Mouse (Mus musculus) liver, postnatal 0 days (tissue): ENCODE measurements at regions not wholly inside any gene's neighbourhood (a gene's known extent, or its start where the extent isn't known, plus 50 kb on each side); places are given as distances from the start of the nearest gene placed in this dataset.

Experiments used
- ATAC-seq: fragments of 200-750 bp; cut with Nextera tagmentation; 2 replicates; pipeline ENCODE4 v1.8.0; 2017; ENCODE audit warnings: mild to moderate bottlenecking, moderate library complexity
- DNase-seq: peaks from one replicate; pipeline ENCODE4 v3.0.0-alpha.2; 2016
- H3K27ac ChIP-seq: fragments of 300-500 bp; sonication (generic); 2 replicates; pipeline ENCODE4 v1.5.1; 2014; ENCODE audit warnings: antibody characterized with exemption, moderate library complexity, mild to moderate bottlenecking, low read depth
- H3K27me3 ChIP-seq: fragments of 300-500 bp; sonication (generic); 2 replicates; pipeline ENCODE4 v1.6.1; 2014; ENCODE audit warnings: low read length, control low read depth, mixed read lengths; ENCODE audit not compliant: insufficient read depth
- H3K36me3 ChIP-seq: fragments of 300-500 bp; sonication (generic); replicated peaks from 2 replicates; pipeline ENCODE4 v1.6.1; 2014; ENCODE audit warnings: mild to moderate bottlenecking, control low read depth, low read length, moderate library complexity, mixed read lengths; ENCODE audit not compliant: insufficient read depth
- H3K4me1 ChIP-seq: fragments of 300-500 bp; sonication (generic); 2 replicates; pipeline ENCODE4 v1.6.1; 2014; ENCODE audit warnings: antibody characterized with exemption, mild to moderate bottlenecking, control low read depth; ENCODE audit not compliant: insufficient read depth
- H3K4me2 ChIP-seq: fragments of 300-500 bp; sonication (generic); 2 replicates; pipeline ENCODE4 v1.6.1; 2014; ENCODE audit warnings: low read depth, mild to moderate bottlenecking, low read length, moderate library complexity, mixed read lengths
- H3K4me3 ChIP-seq: fragments of 300-500 bp; sonication (generic); 2 replicates; pipeline ENCODE4 v1.5.1; 2014; ENCODE audit warnings: low read depth, low read length
- H3K9ac ChIP-seq: fragments of 300-500 bp; sonication (generic); replicated peaks from 2 replicates; pipeline ENCODE4 v1.6.1; 2014; ENCODE audit warnings: mild to moderate bottlenecking, moderate library complexity
- H3K9me3 ChIP-seq: fragments of 300-500 bp; sonication (generic); 2 replicates; pipeline ENCODE4 v1.6.1; 2016; ENCODE audit warnings: mild to moderate bottlenecking, control low read depth, low read length, mixed read lengths
- CTCF ChIP-seq: sonication (generic); IDR thresholded peaks from 2 replicates; pipeline ENCODE4 v1.5.1; 2016; ENCODE audit warnings: antibody characterized with exemption, low read depth
- EP300 ChIP-seq: IDR thresholded peaks from 2 replicates; pipeline ENCODE4 v1.6.1; 2016; ENCODE audit warnings: antibody characterized with exemption, low read depth, mild to moderate bottlenecking
- WGBS: fragments of 180-500 bp; shearing (Covaris S2); extraction: QIAGEN DNeasy Blood & Tissue Kit; methylation state at CpG from one replicate; pipeline ENCODE4 v1.1.7; 2014; ENCODE audit not compliant: insufficient replicate concordance; 5-methylcytosine and 5-hydroxymethylcytosine counted together

DNA sequence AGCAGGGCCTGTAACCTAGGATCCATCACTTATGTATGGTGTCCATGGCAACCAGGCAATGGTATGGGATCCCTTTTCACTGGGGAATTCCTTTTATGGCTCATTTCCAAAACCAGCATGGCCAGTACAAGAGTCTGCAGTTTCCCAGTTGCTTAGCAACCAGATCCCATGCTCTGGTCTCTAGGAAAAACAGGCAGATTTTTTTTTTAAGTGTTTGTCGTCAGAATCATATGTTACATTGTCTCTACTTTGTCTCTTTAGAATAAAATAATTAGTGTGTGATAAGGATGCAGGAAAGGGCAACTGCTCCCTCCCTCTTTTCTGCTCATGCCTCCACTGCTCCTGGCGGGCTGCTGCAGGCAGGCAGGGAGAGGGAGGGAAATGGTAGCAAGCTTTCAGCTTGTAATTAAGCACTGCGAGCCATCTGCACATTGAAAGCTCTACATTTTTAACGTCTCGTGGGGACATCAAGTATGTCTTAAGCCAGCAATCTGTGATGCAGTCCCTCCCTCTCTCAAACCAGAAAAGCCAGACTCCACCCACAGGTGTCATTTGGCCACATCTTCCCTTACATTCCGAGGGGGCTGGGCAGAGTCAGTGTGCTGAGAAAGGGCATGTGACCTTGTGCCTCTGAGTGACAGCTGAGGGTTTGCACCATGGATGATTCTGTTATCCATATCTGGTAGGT, 51.6 kb upstream of the March10 start:
- Histone ChIP-seq H3K9ac (no peak overlapping the region), H3K36me3 (no peaks in the 10 kb centered on the region), H3K27me3 (no peaks in the 10 kb centered on the region), H3K4me1 (no peaks in the 10 kb centered on the region), H3K27ac (no peak overlapping the region), H3K4me2 (no peak overlapping the region), H3K4me3 (no peak overlapping the region), H3K9me3 (no peaks in the 10 kb centered on the region)
- WGBS, result 24% methylated on average over 6 of the region's 6 CpGs
- DNase-seq (no peak), ATAC-seq (no peak)
- TF ChIP-seq EP300 (no peak), CTCF (no peak)

DNA sequence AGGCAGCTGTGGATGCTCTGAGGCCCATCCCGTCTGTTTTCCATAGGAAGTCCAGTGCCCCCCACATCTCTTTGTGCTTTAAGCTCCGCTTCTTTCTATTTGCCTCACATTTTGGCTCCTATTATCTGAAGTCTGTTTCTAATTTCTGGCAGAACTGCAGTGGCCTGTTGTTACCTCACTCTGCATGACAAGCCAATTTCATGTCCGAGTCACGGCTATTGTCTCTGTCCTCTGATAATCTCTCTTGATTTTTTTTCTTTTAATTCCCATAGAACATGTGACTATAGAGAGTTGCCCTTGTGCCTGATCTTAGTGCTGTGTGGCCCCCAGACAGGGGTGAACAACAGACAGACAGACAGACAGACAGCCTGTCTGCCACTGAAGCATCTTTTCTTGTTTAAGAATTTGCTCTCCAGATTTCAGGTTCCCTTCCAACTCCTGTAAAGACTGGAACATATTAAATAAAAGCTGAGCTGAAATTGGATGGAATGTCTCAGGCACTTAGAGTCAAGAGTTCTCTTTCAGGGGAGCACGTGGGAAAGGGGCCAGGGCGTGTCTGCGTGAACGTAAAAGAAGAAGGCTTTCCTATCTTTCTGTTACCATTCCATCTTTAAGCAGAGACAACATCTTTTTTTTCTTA, 50.9 kb upstream of the March10 start:
- TF ChIP-seq CTCF, result no peak
- no peak for TF ChIP-seq EP300

More for the DNA sequence above, 50.9 kb upstream of the March10 start:
- H3K27me3 ChIP-seq, result no peaks in the 10 kb centered on the region
- ATAC-seq (no peak), DNase-seq (no peak)
- no peak overlapping the region for H3K27ac ChIP-seq
- H3K9me3 ChIP-seq, result no peaks in the 10 kb centered on the region
- H3K4me3 ChIP-seq, result no peak overlapping the region
- H3K4me1 ChIP-seq, result no peaks in the 10 kb centered on the region
- H3K4me2 ChIP-seq, result no peak overlapping the region
- 64% methylated on average over 8 of the region's 8 CpGs for WGBS
- H3K36me3 ChIP-seq, result no peaks in the 10 kb centered on the region
- no peak overlapping the region for H3K9ac ChIP-seq
